Mouse (Mus musculus): ENCODE data around the gene Tspan12.
"Not testable (repeated sequence)": the region's sequence is repeated elsewhere in the genome, so short reads cannot be mapped to it uniquely, and the experiment has no call there.

Gene Tspan12

GRCm38 (mm10) chr6:21852344-21852785 lies at the start of gene Tspan12:
Tspan12 (minus strand) TSS chr6:21852515.
- DNase-seq (ENCODE audit: low spot score in 2 of 2), result peak in 1 of 2 experiments; percentile 64

- DNase-seq (ENCODE audit: low spot score in 2 of 2), result peak; percentile 1 to 9
Measured at GRCm38 (mm10) chr6:21894451-21894850, 42.1 kb upstream of the Tspan12 start.

- DNase-seq (ENCODE audit: low spot score in 2 of 2), result no peak
Measured at GRCm38 (mm10) chr6:21889101-21889500, 36.8 kb upstream of the Tspan12 start.

GRCm38 (mm10) chr6:21887971-21888370 lies 35.7 kb upstream of the Tspan12 start:
- not testable (repeated sequence) for DNase-seq (ENCODE audit: low spot score in 2 of 2)

GRCm38 (mm10) chr6:21879496-21879895 lies 27.2 kb upstream of the Tspan12 start:
- no peak for DNase-seq (ENCODE audit: low spot score in 2 of 2)

GRCm38 (mm10) chr6:21867310-21867709 lies 15.0 kb upstream of the Tspan12 start:
- no peak for DNase-seq (ENCODE audit: low spot score in 2 of 2)

- DNase-seq (ENCODE audit: low spot score in 2 of 2), result no peak
Measured at GRCm38 (mm10) chr6:21864179-21864578, 11.9 kb upstream of the Tspan12 start.

GRCm38 (mm10) chr6:21863561-21863960 lies 11.2 kb upstream of the Tspan12 start:
- DNase-seq (ENCODE audit: low spot score in 2 of 2), result no peak

- no peak for DNase-seq (ENCODE audit: low spot score in 2 of 2)
Measured at GRCm38 (mm10) chr6:21861316-21861715, 9.0 kb upstream of the Tspan12 start.

GRCm38 (mm10) chr6:21857843-21858242 lies 5.5 kb upstream of the Tspan12 start:
- no peak for DNase-seq (ENCODE audit: low spot score in 2 of 2)

GRCm38 (mm10) chr6:21855921-21856320 lies 3.6 kb upstream of the Tspan12 start:
- DNase-seq (ENCODE audit: low spot score in 2 of 2), result no peak

- DNase-seq (ENCODE audit: low spot score in 2 of 2), result no peak
Measured at GRCm38 (mm10) chr6:21853342-21853741, 1.0 kb upstream of the Tspan12 start.

GRCm38 (mm10) chr6:21851596-21852343 lies 545 bp downstream of the Tspan12 start:
- peak; percentile 47 to 52 for DNase-seq (ENCODE audit: low spot score in 2 of 2)

GRCm38 (mm10) chr6:21851346-21851595 lies 1.0 kb downstream of the Tspan12 start:
- no peak for DNase-seq (ENCODE audit: low spot score in 2 of 2)

- DNase-seq (ENCODE audit: low spot score in 2 of 2), result no peak
Measured at GRCm38 (mm10) chr6:21850526-21851345, 1.6 kb downstream of the Tspan12 start.

- no peak for DNase-seq (ENCODE audit: low spot score in 2 of 2)
Measured at GRCm38 (mm10) chr6:21848808-21849207, 3.5 kb downstream of the Tspan12 start.

GRCm38 (mm10) chr6:21839976-21840775 lies 12.1 kb downstream of the Tspan12 start:
- DNase-seq (ENCODE audit: low spot score in 2 of 2), result peak in 1 of 2 experiments; percentile 21

GRCm38 (mm10) chr6:21839244-21839814 lies 13.0 kb downstream of the Tspan12 start:
- DNase-seq (ENCODE audit: low spot score in 2 of 2), result no peak

GRCm38 (mm10) chr6:21833531-21833930 lies 18.8 kb downstream of the Tspan12 start:
- no peak for DNase-seq (ENCODE audit: low spot score in 2 of 2)

- DNase-seq (ENCODE audit: low spot score in 2 of 2), result no peak
Measured at GRCm38 (mm10) chr6:21831871-21832270, 20.4 kb downstream of the Tspan12 start.

- DNase-seq (ENCODE audit: low spot score in 2 of 2), result no peak
Measured at GRCm38 (mm10) chr6:21830931-21831330, 21.4 kb downstream of the Tspan12 start.

- no peak for DNase-seq (ENCODE audit: low spot score in 2 of 2)
Measured at GRCm38 (mm10) chr6:21829930-21830329, 22.4 kb downstream of the Tspan12 start.
